Mouse (Mus musculus) lung, postnatal 10 days (tissue): ENCODE data around the gene Rasgrp1.

Experiments
- DNase-seq: peaks from one replicate; pipeline ENCODE4 v3.0.0; 2021

Rasgrp1 gene

DNA sequence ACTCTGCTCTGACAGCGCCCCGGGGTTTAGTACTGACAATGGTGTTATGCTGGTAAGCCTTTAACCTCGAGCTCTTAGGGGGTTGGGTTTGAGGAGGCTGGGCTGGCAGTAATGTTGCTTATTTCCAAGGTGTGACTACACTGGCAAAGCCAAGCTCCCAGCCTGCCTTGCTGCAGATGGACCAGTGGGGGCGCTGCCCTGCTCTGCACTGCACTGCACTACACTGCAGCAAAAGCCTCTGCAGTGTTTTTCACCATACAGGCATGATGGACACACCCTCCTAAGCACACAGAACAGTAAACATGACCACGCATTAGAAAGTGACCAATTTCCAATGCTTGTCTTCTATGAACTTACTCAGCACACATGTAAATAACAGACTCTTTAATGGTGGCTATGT is 11.2 kb downstream of the Rasgrp1 start:
- peak; percentile 20 for DNase-seq

DNA sequence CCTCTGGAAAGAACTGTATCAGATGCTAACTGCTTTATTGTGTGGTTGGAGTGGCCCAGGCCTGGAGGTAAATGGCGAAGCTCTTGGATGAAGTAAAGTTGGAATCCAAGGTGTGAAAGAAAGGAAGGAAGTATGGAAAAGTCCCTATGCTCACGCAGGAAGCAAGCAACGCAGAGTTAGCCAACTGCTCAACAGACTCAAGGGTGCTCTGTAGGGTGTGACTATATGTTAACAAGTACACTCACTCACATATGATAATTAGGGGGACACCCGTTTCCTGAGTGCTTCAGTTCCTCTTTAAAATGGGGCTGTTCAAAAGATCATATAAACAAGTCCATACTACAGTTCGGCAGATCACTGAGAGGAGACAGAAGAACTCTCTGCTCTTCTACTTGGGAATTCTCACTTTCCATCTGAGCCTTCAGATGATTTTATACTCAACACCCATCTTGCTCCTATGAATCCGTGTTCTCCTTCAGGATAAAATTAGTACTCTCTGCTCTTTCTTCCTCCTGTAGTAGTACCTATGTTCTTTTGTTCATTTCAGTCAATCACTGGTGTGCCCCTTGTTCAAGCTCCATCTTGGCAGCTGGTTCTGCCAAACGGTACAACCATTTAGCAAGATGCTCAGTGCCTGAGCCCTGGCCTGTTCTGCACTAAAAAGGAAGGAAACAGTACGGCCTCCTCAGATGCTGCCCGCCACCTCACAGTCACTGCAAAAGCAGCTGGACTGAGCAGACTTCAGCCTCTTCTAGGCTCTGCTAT is 14.1 kb downstream of the Rasgrp1 start:
- no peak for DNase-seq

DNA sequence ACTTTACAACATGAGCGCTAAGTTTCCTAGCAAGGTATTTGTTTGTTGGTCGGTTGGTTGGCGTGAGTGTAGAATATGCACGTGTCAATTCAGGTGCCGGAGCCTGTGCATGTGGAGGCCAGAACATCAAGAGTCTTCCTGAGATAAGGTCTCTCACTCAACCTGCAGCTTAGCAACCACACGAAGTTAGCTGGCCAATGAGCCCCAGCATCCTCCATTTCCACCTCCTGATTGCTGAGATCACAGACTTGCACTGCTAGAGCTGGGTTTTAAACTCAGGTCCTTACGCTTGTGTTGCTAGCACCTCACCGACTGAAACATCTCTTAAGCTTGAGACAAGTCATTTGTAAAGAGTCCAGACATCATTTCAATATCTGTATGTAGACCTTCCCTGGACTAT is 20.4 kb downstream of the Rasgrp1 start:
- DNase-seq, result no peak

DNA sequence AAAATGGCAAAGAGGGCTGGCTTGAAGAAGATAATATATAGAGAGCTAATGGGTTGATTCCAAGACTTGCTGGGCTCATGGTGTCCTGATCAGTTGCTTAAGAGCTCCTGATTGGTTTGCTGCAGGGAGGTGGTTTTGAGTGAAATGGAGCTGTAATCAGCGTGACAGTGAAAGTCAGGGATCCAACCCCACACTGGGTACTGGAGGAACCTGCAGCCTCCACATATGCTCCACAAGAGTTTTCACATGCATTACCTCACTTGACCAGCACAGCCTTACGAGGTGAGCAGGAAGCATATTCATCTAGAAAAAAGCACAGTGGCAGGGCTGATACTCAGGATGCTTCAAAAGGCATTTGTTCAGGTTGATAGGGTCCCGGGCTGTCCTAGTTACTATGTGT is 21.6 kb downstream of the Rasgrp1 start:
- DNase-seq, result no peak

DNA sequence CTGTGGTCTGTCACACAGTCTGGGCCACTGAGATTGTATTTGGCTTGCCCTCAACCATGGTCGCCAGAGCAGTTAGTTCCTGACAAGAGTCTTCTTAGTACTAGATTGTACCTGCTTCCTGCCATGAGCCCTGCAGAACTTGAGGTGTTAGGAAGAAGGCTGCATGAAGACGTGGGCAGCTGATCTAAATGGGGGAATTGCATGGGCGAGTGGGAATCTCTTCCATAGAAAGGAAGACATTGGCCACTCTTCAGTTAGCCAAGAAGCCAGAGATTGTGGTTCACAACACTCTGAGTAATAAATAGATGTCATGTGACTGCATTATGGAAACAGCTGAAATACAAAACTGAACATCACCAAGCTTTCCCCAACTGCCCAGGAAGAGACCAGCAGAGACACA is 23.8 kb downstream of the Rasgrp1 start:
- DNase-seq, result no peak

DNA sequence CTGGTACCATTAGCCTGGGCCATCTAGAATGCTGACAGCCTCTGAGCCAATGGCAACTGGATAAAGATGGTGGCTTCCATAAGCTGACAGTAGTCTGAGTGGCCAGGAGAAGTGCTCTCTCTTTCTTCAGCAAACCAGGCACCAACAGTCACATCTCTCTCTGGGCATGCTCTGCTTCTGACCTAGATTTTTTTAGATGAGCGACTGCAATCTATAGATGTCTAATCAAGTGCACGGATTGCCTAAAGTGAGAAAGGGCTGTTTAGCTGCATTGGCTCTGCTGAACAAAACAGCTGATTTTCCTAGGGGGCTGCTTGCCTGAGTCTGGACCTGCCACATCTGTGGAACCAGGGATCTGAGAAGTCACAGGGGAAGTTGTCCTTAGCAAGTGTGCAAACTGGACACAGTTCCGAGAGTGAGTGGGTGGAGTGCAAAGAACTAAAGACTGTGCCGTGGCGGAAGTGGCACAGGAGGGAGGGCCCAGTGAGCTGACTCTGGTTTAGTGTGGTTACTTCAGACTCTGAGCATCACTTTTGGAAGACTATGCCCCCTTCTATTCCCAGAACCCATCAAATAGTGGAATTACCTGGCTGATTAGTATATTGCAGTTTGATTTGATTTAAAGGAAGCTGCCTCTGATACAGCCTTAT is 29.1 kb downstream of the Rasgrp1 start:
- DNase-seq, result no peak

DNA sequence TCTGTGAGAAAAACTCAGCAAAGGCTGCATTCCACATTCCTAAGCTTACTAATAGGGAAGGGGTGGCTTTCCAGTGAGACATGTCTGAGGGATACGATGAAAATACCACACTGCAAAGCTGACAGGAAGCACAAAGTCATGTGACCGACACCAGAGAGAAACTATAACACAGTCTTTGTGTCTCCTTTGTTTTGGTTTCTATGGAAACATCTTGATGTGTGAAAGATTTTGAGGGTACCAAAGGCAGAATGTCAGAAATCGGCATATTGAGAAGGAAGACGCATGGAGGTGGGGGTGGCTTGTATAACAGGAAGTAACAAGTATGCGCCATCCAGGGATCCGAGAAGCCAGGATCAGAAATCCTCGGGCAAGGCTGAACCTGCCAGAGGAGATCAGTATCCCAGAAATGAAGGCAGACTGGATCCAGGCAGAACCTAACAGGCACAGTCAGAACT is 30.3 kb downstream of the Rasgrp1 start:
- DNase-seq, result no peak

DNA sequence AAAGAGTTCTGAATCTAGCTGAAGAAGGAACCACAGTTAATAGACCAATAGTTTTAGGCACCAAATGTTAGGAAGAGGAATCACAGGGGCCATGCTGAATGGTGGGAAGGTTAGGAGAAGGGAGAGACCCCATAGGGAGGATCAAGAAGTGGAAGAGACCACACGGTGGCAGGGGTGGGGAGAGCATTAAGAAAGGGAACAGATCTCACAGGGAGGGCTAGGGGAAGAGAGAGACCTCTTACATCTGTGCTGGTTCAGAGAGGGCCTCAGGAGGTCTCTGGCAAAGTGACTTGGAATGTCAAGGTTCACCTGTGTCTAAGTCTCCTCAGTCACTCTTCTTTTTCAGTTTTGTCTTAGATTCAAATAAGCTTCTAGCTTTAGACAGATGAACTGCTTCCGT is 30.8 kb downstream of the Rasgrp1 start:
- no peak for DNase-seq

DNA sequence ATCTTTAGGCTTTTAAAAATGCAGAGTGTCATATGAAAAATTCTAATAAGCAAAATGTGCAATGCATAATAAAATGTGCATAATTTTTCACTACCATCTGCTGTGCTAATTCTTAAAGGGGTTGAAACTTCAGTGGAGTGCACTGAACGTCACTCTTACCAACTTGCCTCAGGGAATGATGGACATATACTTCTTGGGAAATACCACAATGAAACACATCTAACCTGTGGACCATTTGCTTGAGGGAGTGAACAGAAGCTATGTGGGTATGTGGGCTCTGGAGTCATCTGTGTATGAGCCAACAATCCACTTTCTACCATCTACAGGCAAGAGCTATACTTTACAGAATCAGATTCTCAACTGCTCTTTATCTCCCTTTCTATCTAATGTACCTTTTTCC is 31.5 kb downstream of the Rasgrp1 start:
- DNase-seq, result no peak

DNA sequence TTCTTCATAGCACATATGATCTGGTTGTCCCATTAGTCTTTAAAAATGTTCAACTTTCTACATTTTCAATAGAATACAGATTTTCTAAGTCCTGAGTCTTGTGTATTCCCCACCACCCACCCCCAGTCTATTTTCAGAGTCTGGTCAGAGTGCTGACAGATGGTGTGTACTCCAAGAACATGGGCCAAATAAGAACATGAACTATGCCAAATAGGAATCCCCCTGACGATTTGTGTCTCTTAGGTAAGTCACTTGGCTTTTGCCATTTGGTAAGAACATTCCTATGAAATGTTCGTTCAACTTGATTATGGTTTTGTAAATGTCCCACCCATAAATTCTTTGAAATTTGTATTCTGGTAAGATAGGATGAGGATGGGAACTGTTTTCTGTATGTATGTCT is 33.8 kb downstream of the Rasgrp1 start:
- no peak for DNase-seq

DNA sequence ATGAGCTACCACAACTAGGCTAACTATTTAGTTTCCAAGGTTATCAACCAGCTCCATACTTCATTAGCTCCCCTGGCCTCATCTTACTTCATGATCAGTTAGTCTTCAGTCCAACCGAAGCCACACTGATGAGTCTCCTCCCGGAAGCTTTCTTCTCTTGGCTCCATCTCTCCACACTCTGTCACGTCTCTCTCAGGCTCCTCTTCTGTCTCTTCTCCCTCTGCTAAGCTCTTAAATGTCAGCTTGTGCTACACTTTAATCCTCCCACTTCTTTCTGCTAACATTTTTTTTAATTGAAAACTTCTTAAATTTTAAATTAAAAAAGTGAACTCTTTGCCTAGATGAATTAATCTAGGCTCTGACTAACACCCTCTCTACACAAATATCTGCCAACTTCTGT is 34.8 kb downstream of the Rasgrp1 start:
- DNase-seq, result no peak

DNA sequence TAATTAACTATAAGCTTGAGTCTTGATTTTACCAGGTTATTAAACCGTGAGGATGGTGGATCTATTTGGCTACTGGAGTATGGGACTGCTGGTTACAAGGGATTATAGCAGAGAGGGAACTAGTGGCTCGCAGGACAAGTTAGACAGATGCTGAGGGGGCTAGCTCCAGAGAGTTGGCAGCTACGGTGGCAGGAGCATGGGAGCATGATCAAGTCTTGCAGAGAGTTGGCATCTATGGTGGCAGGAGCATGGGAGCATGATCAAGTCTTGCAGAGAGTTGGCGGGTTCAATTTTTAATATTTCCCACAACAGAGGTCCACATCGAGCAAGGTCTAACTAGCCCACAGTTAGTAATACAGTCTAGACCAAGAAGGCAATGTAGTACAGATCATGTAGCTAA is 37.9 kb downstream of the Rasgrp1 start:
- no peak for DNase-seq

DNA sequence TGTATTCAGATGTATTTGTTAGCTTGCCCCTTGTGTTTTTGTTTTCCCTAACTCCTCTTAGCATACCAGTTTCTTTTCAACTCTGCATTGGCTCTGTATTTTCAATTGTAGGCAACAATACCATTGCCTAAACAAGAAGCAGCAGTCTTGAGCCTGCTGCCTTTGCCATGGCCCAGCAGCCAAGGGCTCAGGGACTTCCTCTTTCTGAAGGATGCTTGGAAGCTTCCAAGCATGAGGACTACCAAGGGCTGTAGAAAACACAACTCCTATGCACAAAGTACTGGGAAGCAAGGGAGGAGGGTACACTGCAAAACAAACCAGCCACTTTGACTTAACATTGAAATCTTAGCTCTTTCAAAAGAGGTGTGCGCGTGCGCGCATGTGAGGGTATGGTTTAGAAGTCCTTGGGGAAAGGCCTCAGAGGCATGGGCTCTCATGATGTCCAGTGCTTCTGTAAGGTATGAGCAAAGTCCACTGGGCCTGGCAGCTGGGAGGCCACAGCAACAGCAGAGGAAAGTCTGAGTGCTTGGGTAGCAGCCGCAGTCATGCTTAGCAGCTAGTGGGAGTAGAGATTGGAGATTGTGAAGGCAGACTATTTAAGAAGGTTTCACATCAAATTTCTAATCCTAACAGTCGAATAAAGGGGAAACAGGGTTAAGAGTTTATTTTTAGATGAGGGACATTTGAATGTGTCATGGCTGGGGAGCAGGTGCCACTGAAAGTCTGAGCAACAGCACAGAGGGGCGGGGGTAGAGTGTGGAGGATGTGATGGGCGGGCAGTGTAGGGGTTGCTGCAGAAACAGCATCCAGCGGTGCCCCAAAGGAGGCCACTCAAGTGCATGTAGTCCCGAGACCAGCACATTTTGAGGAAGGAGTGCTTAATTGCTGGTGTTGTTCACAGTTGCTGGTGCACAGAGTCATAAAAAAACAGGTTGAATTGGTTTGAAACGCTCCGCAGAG is 39.1 kb downstream of the Rasgrp1 start:
- DNase-seq, result peak; percentile 15

DNA sequence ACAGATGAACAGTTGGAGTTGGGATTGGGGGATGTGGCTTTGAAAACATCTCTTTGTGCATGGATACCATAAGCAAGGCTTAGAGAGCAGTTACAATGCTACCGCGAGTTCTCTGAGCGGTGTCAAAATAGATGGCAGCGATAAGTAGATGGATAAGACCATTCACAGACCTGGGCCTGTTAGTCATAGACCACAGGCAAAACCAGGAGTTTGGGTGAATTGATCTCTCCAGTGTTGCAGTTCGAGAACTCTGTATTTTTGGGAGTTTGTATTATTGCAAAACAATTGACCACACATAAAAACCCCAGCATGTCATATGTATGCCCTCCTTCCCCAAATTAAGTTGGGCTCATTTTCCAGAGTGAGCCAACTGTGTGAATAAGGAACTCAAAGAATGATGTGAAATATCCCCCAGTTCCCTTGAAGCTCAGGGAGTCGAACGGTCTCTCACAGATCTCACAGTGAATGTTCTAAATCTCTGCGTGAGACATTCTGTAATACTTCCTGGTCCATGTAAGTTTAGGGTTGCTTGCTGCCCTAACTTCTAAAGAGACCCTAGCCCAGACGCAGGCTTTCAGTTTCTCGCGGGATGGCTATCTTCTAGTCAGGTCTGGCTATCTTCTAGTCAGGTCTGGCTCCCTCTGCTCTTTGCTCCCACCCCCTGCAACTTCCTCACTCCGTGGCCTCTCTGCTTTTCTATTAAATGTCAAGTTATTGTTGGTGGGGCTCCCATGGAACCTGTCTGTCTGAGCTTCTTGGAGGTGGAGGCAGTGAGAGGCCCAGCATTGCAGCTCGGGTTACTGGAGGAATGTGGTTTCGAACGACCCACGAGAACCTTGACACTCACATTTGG is 43.0 kb downstream of the Rasgrp1 start:
- no peak for DNase-seq

DNA sequence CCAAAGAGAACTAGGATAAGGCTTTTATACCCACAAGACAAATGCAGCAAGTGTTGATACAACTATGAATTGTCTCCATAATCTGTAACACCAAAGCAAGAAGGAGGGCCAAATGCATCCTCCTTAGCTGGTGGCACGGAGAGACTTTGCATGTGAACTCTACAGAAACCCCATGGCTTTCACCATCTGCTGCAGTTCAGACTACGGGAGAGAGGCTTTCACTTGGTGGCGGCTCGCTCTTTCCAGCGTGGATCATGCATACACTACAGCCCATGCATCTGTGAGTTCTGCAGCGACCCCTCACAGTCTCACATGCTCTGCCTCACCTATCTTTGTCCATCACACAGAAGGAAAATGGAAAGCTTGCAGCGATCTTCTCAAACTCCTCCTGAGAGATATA is 54.5 kb downstream of the Rasgrp1 start:
- no peak for DNase-seq

DNA sequence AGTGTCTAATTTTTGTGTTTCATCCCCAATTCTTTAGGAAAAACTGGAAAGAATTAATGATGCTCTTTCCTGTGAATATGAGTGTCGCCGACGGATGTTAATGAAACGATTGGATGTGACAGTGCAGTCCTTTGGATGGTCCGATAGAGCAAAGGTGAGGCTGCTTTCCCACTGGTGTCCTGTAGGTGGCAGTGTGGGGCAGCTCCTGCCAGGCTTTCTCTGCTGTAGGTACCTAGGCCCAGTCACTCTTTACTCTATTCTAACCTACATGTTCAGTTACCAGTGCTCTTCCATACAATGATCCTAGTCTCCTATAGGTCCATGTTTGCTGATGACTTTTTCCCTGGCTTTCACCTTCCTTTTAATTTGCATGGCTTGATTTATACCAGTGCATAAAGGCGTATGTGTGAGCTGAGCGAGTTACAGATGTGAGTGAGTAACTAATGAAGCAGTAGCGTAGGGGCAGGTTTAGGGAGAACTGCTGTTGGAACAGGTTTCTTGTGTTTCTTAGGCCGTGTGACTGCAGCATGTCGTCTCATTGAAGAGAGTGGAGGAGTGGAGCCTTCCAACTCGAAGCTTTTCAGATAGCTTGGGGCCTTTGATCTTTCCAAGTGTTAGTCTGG is 78.9 kb downstream of the Rasgrp1 start:
- peak; percentile 61 for DNase-seq

DNA sequence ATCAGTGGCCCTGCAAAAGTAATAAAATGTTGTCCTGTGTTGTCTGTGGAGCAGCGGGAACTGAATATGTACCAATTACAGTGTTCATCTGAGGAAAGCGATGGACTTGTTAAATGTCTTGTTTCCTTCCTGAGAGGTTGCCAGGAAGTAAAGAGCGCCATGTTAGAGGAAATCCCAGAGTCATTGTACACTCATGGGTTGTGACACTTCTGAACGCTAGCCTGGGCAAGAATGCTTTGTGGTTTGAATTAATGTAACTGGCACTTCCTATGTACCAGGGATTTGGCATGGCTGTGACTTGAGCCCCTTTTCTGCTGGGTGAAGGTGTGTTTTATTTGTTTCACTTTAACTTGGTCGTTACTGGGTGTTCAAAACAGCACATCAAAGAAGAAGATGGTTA is 80.6 kb downstream of the Rasgrp1 start:
- DNase-seq, result no peak

DNA sequence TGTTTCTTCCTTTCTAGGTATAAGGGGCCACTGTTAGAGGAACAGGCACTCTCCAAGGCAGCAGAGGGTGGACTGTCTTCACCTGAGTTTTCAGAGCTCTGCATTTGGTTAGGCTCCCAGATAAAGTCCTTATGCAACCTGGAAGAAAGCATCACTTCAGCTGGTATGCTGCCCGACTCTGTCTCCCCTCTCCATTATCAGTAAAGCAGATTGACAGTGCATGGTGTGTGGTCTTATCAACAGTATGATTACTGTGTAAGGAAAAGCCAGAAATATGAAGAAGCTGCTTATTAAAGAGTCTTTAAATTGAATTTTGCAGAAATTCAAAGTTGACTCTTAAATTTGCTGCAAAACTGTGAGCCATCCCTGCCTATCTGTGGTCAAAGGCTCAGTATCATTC is 85.2 kb downstream of the Rasgrp1 start:
- DNase-seq, result no peak

DNA sequence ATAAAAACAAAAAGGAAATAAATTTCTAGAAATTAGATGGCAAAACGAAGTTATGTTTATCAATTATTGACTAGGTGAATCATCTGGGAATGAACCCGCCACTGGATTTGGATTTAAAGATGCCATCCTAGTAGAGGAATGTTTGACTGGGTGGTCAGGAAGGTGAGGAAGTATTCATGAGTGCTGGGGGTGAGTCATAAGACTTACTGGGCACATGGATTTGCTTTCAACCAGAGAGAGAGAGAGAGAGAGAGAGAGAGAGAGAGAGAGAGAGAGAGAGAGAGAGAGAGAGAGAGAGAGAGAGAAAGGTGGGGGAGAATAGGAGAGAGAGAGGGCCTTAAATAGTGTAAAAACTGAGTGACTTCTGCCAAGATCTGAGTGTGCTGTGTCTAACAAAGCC is 87.4 kb downstream of the Rasgrp1 start:
- no peak for DNase-seq

DNA sequence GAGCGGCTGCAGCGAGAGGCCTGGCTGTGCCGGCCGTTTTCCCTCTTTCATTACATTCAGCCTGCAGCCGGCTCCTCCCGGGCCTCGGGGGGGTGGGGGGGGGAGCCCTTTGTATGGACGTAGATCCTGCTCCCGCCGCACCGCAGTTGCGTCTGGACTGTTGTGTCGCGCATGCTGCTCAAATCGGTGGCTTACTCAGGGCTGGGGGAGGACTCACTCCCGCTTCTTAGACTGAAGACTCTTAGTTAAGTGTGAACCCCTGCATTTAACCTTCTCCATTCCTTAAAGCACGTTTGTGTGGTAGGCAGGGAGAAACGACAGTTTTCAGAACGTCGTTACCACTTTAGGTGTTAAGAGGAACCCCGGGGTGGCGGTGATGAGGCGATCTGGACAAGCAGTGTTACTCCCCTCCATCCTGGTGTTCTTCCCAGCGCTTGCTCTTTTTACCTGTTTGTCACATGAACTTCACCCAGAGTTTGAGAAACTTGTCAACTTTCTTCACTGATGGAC is 92.7 kb downstream of the Rasgrp1 start:
- no peak for DNase-seq

DNA sequence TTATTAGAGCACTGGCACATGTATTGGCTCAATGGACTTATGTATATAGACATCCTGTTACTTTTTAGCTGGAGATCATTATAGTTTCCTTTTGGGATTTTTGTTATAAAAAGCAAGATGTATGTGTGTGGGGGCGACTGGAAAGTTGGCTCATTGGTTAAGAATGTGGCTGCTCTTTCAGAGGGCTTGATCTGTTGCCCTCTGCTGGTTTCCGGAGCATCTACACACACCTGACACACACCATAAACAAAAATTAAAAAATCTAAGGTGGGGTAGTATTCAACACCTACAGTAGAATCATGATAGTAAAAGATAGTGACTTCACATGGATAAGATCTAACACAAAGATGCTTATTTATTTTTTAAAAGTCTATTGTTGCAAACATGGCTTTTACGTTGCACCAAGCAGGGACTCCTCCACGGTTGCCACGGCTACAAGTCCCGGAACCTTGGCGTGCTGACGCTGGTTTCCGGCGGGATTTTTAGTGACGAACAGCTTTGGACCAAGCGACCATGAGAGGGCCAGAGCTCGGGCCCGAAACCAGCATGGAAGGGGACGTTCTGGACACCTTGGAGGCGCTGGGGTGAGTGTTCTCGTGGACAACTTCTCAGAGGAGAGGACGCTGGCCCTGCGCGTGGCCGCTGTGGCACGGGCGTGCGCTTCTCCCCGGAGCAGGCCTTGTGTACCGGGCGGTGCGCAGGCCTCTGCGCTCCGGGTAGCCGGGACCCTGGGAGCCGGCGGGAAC is 93.4 kb downstream of the Rasgrp1 start, which contains the start of gene Fam98b:
Gene Fam98b (plus strand): TSS at position 485 of the 746 bp plus-strand sequence.
- peak; percentile 95 for DNase-seq
